Mouse (Mus musculus): Measurements from ENCODE around the gene Ssbp4. TPM values are rescaled to one million over a fixed set of nuclear protein-coding genes. Genes with fewer than 3 reads are reported as not detected.

Ssbp4 gene
- polyA plus RNA-seq, 1 experiment: 106 TPM

GRCm38 (mm10) chr8:70609849-70610795 is 1.4 kb upstream of the Ssbp4 start:
- Histone ChIP-seq H3K4me1 (ENCODE audit: control insufficient read depth, insufficient read depth, low read length) (peaks cover 42% of the 10 kb centered on the region), H3K27ac (ENCODE audit: insufficient read depth, low read depth, low read length) (peak overlapping the region; percentile 99), H3K4me3 (ENCODE audit: insufficient read depth, low read length) (peak overlapping the region; percentile 71)
- TF ChIP-seq CTCF (IDR thresholded peaks at IDR 0.05; ENCODE audit: low read depth, low read length): no peak
- TF ChIP-seq POLR2A (IDR thresholded peaks at IDR 0.05; ENCODE audit: borderline replicate concordance, low read depth, low read length): no peak; the same call in 1 of the 2 replicates

- TF ChIP-seq POLR2A (IDR thresholded peaks at IDR 0.05; ENCODE audit: borderline replicate concordance, low read depth, low read length) (0 out of 2 replicates have a peak, but pooled peaks have one; percentile 71), CTCF (IDR thresholded peaks at IDR 0.05; ENCODE audit: low read depth, low read length) (no peak)
- Histone ChIP-seq H3K4me1 (ENCODE audit: control insufficient read depth, insufficient read depth, low read length) (peaks cover 38% of the 10 kb centered on the region), H3K4me3 (ENCODE audit: insufficient read depth, low read length) (peak overlapping the region; percentile 84), H3K27ac (ENCODE audit: insufficient read depth, low read depth, low read length) (peak overlapping the region; percentile 99)
Observed at GRCm38 (mm10) chr8:70609368-70609848, 736 bp upstream of the Ssbp4 start.

DNA sequence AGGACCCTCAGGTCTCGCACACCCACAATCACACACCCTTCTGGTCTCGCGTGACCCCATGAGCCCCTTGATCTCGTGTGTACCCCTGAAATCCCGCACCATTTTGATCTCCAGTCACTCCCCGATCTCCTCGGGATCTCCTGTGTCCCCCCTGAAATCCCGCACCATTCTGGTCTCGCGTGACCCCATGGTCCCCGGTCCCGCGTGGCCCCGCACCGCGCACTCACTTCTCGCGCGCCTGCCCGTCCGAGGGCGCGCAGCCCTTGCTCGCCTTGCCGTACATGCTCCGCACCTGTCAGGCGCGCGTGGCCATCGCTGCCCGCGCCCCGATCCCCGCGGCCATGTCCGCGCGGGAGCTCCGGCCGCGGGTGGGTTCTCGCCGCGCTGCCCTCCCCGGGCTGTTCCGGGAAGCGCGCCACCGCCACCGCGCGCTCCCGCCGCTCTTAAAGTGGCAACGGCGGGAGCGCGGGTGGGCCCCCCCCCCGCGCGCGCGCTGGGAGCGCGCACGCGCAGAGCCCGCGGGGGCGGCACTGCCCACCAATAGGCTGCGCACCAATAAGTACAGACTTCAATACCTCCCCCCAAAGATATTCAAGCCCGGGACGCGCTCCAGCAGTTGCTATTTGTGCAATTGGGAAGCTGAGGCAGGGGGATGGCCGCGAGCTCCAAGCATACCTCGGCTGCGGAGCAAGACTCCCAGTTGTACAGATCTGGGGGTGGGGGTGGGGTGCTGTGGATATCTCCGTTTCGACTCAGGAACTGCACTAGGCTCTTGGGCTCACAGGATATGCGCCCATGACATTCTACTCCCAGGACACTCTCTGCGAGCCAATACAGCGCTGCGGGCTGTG is 549 bp downstream of the Ssbp4 start:
- Histone ChIP-seq H3K4me3 (ENCODE audit: insufficient read depth, low read length) (peak overlapping the region; percentile 84), H3K27ac (ENCODE audit: insufficient read depth, low read depth, low read length) (peak overlapping the region; percentile 76), H3K4me1 (ENCODE audit: control insufficient read depth, insufficient read depth, low read length) (peaks cover 26% of the 10 kb centered on the region)
- no peak for TF ChIP-seq CTCF (IDR thresholded peaks at IDR 0.05; ENCODE audit: low read depth, low read length)
- TF ChIP-seq POLR2A (IDR thresholded peaks at IDR 0.05; ENCODE audit: borderline replicate concordance, low read depth, low read length): no peak

DNA sequence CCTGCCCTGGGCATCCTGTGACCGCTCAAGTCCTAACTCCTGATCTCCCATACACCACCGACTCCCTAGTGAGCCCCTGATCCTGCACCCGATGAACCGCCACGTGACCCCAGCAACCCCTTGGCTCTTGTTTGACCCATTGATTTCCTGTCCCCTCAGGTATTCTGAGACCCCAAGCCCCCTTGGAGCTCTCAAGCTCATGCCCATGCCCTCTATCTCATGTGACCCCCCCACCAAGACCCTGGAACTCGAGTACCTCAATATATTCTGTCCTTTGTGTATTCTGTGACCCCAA is 1.1 kb downstream of the Ssbp4 start:
- TF ChIP-seq CTCF (IDR thresholded peaks at IDR 0.05; ENCODE audit: low read depth, low read length) (no peak), POLR2A (IDR thresholded peaks at IDR 0.05; ENCODE audit: borderline replicate concordance, low read depth, low read length) (no peak)
- peaks cover 24% of the 10 kb centered on the region for H3K4me1 ChIP-seq (ENCODE audit: control insufficient read depth, insufficient read depth, low read length)
- H3K4me3 ChIP-seq (ENCODE audit: insufficient read depth, low read length): peak overlapping the region; percentile 84
- peak overlapping the region; percentile 76 for H3K27ac ChIP-seq (ENCODE audit: insufficient read depth, low read depth, low read length)

DNA sequence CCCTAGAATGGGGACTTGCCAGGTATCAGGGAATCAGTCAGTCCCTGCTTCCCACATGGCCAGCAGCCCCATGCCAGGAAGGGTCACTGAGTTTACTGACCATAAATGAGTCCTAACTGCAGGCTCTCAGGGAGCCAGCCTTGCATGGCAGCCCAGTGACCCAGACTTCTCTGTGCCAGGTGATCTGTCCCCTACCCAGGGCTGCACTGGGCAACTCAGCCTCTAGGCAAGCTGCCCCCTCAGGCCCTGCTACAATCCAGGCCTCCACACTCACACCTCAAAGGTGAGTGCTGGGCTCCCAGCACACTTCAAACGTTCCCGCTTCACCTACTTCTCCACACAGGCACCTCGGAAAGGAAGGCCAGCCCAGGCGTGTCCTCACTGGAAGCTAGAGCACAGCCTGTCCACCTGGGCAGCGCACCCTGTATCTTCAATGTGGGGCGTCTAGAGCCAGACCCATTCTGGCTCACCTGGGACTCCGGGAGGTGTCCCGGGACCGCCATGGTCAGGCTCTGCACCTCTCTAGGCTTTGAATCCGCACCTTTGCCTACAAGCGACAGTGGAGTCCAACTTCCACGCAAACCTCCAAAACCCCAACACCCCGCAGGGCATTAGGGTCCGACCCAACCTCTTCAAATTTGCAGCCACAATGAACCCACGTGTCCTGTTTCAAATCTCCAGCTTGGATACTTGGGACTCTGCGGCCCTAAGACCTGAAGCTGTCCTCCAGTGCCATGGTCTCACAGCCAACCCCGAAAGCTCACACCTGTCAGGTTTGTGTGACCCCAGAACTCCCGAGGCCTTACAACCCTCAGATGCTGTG is 1.7 kb downstream of the Ssbp4 start:
- peaks cover 21% of the 10 kb centered on the region for H3K4me1 ChIP-seq (ENCODE audit: control insufficient read depth, insufficient read depth, low read length)
- peak overlapping the region; percentile 76; the same call in 1 of the 2 replicates for H3K27ac ChIP-seq (ENCODE audit: insufficient read depth, low read depth, low read length)
- peak overlapping the region; percentile 84 for H3K4me3 ChIP-seq (ENCODE audit: insufficient read depth, low read length)
- TF ChIP-seq CTCF (IDR thresholded peaks at IDR 0.05; ENCODE audit: low read depth, low read length): no peak
- TF ChIP-seq POLR2A (IDR thresholded peaks at IDR 0.05; ENCODE audit: borderline replicate concordance, low read depth, low read length): no peak

DNA sequence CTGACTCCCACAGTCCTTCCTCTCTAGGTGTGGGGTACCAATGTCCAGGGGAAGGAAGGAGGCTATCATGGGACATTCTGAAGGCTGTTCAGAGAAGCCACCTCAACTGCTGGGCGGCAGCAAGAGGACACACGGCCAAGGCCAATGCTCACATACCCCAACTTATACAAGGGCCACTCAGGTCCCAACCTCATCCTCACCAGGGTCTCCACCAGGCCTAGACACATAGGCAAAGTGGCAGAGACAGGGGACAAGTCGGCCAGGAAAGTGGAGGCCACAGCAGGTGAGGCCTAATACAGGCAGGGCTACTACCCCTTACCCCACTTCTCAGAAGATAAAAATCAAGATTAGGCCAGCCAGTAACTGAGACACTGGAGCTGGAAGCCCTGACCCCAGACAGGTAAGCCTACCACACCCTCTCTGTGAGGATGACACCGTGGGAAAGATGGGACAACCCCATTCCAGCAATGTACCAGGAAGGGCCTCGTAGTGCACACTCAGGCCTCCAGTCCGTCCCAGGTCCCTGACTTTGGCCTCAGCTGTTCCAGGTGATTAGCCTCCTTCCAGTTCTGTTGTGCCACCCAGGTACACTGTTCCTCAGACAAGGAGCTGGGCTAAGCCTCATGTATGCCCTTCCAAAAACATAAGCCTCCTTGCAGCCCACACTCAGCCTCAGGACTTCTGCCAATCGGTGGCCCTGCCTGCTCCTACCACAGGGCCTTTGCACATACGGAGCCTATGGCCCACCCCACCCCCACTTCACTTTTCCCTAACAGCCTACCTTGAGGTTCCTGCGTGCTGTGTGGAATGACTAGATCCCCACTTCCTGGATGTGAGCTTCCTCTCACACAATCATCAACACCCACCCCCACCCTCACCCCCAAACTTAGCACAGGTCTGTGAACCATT is 2.5 kb downstream of the Ssbp4 start:
- H3K4me3 ChIP-seq (ENCODE audit: insufficient read depth, low read length): peak overlapping the region; percentile 84
- H3K27ac ChIP-seq (ENCODE audit: insufficient read depth, low read depth, low read length): no peak overlapping the region
- TF ChIP-seq POLR2A (IDR thresholded peaks at IDR 0.05; ENCODE audit: borderline replicate concordance, low read depth, low read length): no peak
- no peak for TF ChIP-seq CTCF (IDR thresholded peaks at IDR 0.05; ENCODE audit: low read depth, low read length)
- peaks cover 24% of the 10 kb centered on the region for H3K4me1 ChIP-seq (ENCODE audit: control insufficient read depth, insufficient read depth, low read length)

DNA sequence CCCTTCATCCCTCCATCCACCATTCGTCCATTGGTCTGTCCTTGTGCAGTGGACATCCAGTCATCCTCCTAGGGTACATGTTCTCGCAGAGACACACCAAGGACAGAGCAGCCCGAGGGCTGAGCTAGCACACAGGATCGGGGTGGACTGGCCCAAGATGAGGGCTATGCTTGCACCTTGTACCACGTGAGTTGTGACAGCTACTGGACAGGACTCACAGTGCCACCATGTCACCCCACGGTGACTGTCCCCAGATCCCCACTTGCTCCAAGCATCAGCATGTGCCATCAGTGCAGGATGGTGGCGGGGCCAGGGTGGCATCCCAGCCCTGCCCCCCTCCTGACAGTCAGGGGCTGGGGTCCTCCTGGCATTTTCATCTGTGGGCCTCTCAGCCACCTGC is 4.1 kb downstream of the Ssbp4 start:
- Histone ChIP-seq H3K27ac (ENCODE audit: insufficient read depth, low read depth, low read length) (no peak overlapping the region), H3K4me3 (ENCODE audit: insufficient read depth, low read length) (no peak overlapping the region), H3K4me1 (ENCODE audit: control insufficient read depth, insufficient read depth, low read length) (peaks cover 34% of the 10 kb centered on the region)
- TF ChIP-seq POLR2A (IDR thresholded peaks at IDR 0.05; ENCODE audit: borderline replicate concordance, low read depth, low read length) (no peak), CTCF (IDR thresholded peaks at IDR 0.05; ENCODE audit: low read depth, low read length) (no peak)

GRCm38 (mm10) chr8:70602139-70602811 is 6.4 kb downstream of the Ssbp4 start:
- H3K4me3 ChIP-seq (ENCODE audit: insufficient read depth, low read length): no peak overlapping the region
- peaks cover 31% of the 10 kb centered on the region for H3K4me1 ChIP-seq (ENCODE audit: control insufficient read depth, insufficient read depth, low read length)
- TF ChIP-seq POLR2A (IDR thresholded peaks at IDR 0.05; ENCODE audit: borderline replicate concordance, low read depth, low read length) (no peak), CTCF (IDR thresholded peaks at IDR 0.05; ENCODE audit: low read depth, low read length) (no peak)
- no peak overlapping the region for H3K27ac ChIP-seq (ENCODE audit: insufficient read depth, low read depth, low read length)
